Mouse (Mus musculus): ENCODE measurements around the gene Slc5a6. TPM values are rescaled to one million over a fixed set of nuclear protein-coding genes. Genes with fewer than 3 reads are reported as not detected.

The Slc5a6 gene
- polyA plus RNA-seq, 1 experiment, result 45.1 TPM

DNA sequence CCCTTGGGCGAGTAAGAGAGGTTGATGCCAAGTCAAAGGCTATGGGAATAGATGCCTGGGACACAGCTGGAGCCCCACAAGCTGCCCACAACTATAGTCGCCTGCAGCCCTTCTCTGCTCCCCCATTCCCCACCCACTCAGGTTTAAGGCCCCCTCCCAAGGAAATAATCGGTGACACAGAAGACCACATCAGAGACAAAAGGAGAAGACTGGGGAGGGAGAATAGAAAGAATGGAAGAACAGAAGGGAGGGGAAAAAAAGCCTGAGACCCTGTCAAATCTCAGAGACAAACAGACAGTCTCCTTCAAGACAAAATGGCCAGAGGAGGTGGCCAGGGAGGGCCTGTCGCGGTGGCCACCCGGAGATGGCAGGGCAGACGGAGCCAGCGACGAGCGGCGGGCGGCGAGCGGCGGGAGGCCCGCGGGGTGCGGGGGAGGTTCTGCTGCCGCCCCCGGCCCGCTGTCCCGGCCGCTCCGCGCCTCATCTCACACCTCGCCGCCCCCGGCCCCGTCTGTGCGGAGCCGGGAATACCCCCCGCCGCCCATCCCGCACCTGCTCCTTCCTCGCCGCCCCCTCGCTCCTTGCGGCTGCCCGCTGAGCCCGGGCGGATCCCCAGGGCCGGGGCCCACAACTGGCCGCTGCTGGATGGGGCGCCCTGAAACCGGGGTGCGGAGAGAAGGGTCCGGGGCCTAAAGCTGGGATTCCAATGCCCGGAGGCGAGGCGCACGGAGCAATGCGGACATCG lies 43.7 kb upstream of the Slc5a6 start:
- Histone ChIP-seq H3K4me3 (replicated peaks; ENCODE audit: insufficient read depth, low read depth, low read length) (no peak overlapping the region), H3K27ac (ENCODE audit: insufficient read depth, low read length) (no peak overlapping the region), H3K27me3 (ENCODE audit: control insufficient read depth, insufficient read depth, low read length) (peaks cover 6% of the 10 kb centered on the region; the same call in 1 of the 2 replicates), H3K4me1 (ENCODE audit: control insufficient read depth, insufficient read depth, low read length) (peaks cover 4% of the 10 kb centered on the region; the same call in 1 of the 2 replicates)
- 7% methylated on average over 49 of the region's 53 CpGs for WGBS
- no peak for DNase-seq
- TF ChIP-seq CTCF (IDR thresholded peaks at IDR 0.05; ENCODE audit: borderline replicate concordance, insufficient read depth, low read depth, low read length), result no peak
- no peak for TF ChIP-seq POLR2A (IDR thresholded peaks at IDR 0.05; ENCODE audit: borderline replicate concordance, insufficient read depth, low read length)

- TF ChIP-seq POLR2A (IDR thresholded peaks at IDR 0.05; ENCODE audit: borderline replicate concordance, insufficient read depth, low read length) (no peak), CTCF (IDR thresholded peaks at IDR 0.05; ENCODE audit: borderline replicate concordance, insufficient read depth, low read depth, low read length) (no peak)
- WGBS, result 77% methylated on average over 2 of the region's 2 CpGs
These were observed 38.4 kb upstream of the Slc5a6 start for GRCm38 (mm10) chr5:31087131-31087530.

DNA sequence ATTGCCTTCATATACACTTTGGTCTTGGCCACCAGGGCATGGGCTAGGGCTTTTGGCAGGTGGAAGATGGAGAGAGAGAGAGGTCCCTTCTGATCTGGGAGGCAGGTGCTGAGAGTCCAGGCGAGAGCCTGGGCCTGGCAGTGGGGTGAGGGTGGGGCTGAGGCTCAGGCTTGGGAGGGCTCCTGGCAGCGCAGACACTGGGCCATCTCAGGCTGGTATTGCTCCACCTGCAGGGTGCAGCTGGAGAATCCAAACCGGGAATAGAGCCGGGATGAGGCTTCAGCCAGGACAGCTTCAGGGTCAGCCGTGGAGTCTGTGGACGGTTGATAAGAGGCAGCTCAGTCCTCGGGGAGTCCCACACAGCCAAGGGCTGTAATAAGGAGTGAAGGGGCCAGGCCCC lies 37.9 kb upstream of the Slc5a6 start:
- H3K4me1 ChIP-seq (ENCODE audit: control insufficient read depth, insufficient read depth, low read length), result no peaks in the 10 kb centered on the region
- no peak overlapping the region for H3K27ac ChIP-seq (ENCODE audit: insufficient read depth, low read length)
- H3K27me3 ChIP-seq (ENCODE audit: control insufficient read depth, insufficient read depth, low read length), result no peaks in the 10 kb centered on the region
- 19% methylated on average over 7 of the region's 7 CpGs for WGBS
- no peak for TF ChIP-seq CTCF (IDR thresholded peaks at IDR 0.05; ENCODE audit: borderline replicate concordance, insufficient read depth, low read depth, low read length)
- TF ChIP-seq POLR2A (IDR thresholded peaks at IDR 0.05; ENCODE audit: borderline replicate concordance, insufficient read depth, low read length), result no peak
- no peak overlapping the region for H3K4me3 ChIP-seq (replicated peaks; ENCODE audit: insufficient read depth, low read depth, low read length)
- DNase-seq, result no peak

More at GRCm38 (mm10) chr5:31087131-31087530, 38.4 kb upstream of the Slc5a6 start:
- DNase-seq, result no peak
- no peaks in the 10 kb centered on the region; the same call in 1 of the 2 replicates for H3K27me3 ChIP-seq (ENCODE audit: control insufficient read depth, insufficient read depth, low read length)
- H3K27ac ChIP-seq (ENCODE audit: insufficient read depth, low read length), result no peak overlapping the region
- H3K4me3 ChIP-seq (replicated peaks; ENCODE audit: insufficient read depth, low read depth, low read length), result no peak overlapping the region
- no peaks in the 10 kb centered on the region for H3K4me1 ChIP-seq (ENCODE audit: control insufficient read depth, insufficient read depth, low read length)

- WGBS, result 9% methylated on average over 8 of the region's 8 CpGs
- no peak overlapping the region for H3K4me3 ChIP-seq (replicated peaks; ENCODE audit: insufficient read depth, low read depth, low read length)
- no peaks in the 10 kb centered on the region for H3K4me1 ChIP-seq (ENCODE audit: control insufficient read depth, insufficient read depth, low read length)
- no peak for DNase-seq
- no peak overlapping the region for H3K27ac ChIP-seq (ENCODE audit: insufficient read depth, low read length)
- H3K27me3 ChIP-seq (ENCODE audit: control insufficient read depth, insufficient read depth, low read length), result no peaks in the 10 kb centered on the region
- TF ChIP-seq CTCF (IDR thresholded peaks at IDR 0.05; ENCODE audit: borderline replicate concordance, insufficient read depth, low read depth, low read length), result no peak
- no peak for TF ChIP-seq POLR2A (IDR thresholded peaks at IDR 0.05; ENCODE audit: borderline replicate concordance, insufficient read depth, low read length)
These were observed 35.2 kb upstream of the Slc5a6 start for GRCm38 (mm10) chr5:31083949-31084348.

- TF ChIP-seq POLR2A (IDR thresholded peaks at IDR 0.05; ENCODE audit: borderline replicate concordance, insufficient read depth, low read length), result no peak
- no peak for TF ChIP-seq CTCF (IDR thresholded peaks at IDR 0.05; ENCODE audit: borderline replicate concordance, insufficient read depth, low read depth, low read length)
- Histone ChIP-seq H3K4me1 (ENCODE audit: control insufficient read depth, insufficient read depth, low read length) (no peaks in the 10 kb centered on the region), H3K27ac (ENCODE audit: insufficient read depth, low read length) (no peak overlapping the region), H3K4me3 (replicated peaks; ENCODE audit: insufficient read depth, low read depth, low read length) (no peak overlapping the region), H3K27me3 (ENCODE audit: control insufficient read depth, insufficient read depth, low read length) (no peaks in the 10 kb centered on the region)
- 37% methylated on average over 12 of the region's 12 CpGs for WGBS
- DNase-seq, result no peak
These were observed 34.4 kb upstream of the Slc5a6 start for GRCm38 (mm10) chr5:31082935-31083625.

DNA sequence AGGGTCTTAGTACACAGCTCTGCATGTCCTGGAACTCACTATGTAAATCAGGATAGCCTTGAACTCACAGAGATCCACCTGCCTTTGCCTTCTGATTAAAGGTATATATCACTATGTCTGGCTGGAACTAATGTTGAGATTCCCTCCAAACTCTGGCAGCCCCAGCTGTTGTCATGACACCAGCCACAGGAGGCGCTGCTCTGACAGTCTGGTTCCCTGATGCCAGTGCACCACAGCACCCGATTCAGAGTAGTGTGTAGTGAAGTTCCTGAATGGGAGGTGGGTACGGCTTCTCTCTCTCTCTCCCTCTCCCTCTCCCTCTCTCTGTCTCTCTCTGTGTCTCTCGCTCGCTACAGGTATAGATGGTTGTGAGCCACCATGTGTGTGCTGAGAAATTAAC lies 33.6 kb upstream of the Slc5a6 start:
- TF ChIP-seq CTCF (IDR thresholded peaks at IDR 0.05; ENCODE audit: borderline replicate concordance, insufficient read depth, low read depth, low read length) (peak; percentile 52), POLR2A (IDR thresholded peaks at IDR 0.05; ENCODE audit: borderline replicate concordance, insufficient read depth, low read length) (no peak)
- no peaks in the 10 kb centered on the region for H3K4me1 ChIP-seq (ENCODE audit: control insufficient read depth, insufficient read depth, low read length)
- DNase-seq, result no peak
- H3K4me3 ChIP-seq (replicated peaks; ENCODE audit: insufficient read depth, low read depth, low read length), result no peak overlapping the region
- no peak overlapping the region for H3K27ac ChIP-seq (ENCODE audit: insufficient read depth, low read length)
- no peaks in the 10 kb centered on the region for H3K27me3 ChIP-seq (ENCODE audit: control insufficient read depth, insufficient read depth, low read length)
- 12% methylated on average over 5 of the region's 5 CpGs for WGBS

- 81% methylated on average over 3 of the region's 3 CpGs for WGBS
- TF ChIP-seq POLR2A (IDR thresholded peaks at IDR 0.05; ENCODE audit: borderline replicate concordance, insufficient read depth, low read length) (no peak), CTCF (IDR thresholded peaks at IDR 0.05; ENCODE audit: borderline replicate concordance, insufficient read depth, low read depth, low read length) (peak; percentile 65)
- H3K27me3 ChIP-seq (ENCODE audit: control insufficient read depth, insufficient read depth, low read length), result no peaks in the 10 kb centered on the region
- H3K27ac ChIP-seq (ENCODE audit: insufficient read depth, low read length), result no peak overlapping the region
- no peak for DNase-seq
- no peak overlapping the region for H3K4me3 ChIP-seq (replicated peaks; ENCODE audit: insufficient read depth, low read depth, low read length)
- H3K4me1 ChIP-seq (ENCODE audit: control insufficient read depth, insufficient read depth, low read length), result no peaks in the 10 kb centered on the region
These were observed 32.7 kb upstream of the Slc5a6 start for GRCm38 (mm10) chr5:31081386-31081785.

GRCm38 (mm10) chr5:31080795-31081164 lies 32.1 kb upstream of the Slc5a6 start:
- no peak overlapping the region for H3K27ac ChIP-seq (ENCODE audit: insufficient read depth, low read length)
- no peak for DNase-seq
- WGBS, result 57% methylated on average over 3 of the region's 3 CpGs
- H3K4me1 ChIP-seq (ENCODE audit: control insufficient read depth, insufficient read depth, low read length), result no peaks in the 10 kb centered on the region
- H3K4me3 ChIP-seq (replicated peaks; ENCODE audit: insufficient read depth, low read depth, low read length), result no peak overlapping the region
- TF ChIP-seq POLR2A (IDR thresholded peaks at IDR 0.05; ENCODE audit: borderline replicate concordance, insufficient read depth, low read length), result no peak
- no peak for TF ChIP-seq CTCF (IDR thresholded peaks at IDR 0.05; ENCODE audit: borderline replicate concordance, insufficient read depth, low read depth, low read length)
- H3K27me3 ChIP-seq (ENCODE audit: control insufficient read depth, insufficient read depth, low read length), result no peaks in the 10 kb centered on the region
